Mouse (Mus musculus) embryo, embryonic 10 days (tissue): ENCODE measurements around the gene Gad2.

Experiments used
- DNase-seq: peaks from one replicate; pipeline ENCODE4 v3.0.0-alpha.2; 2015; ENCODE audit warnings: low spot score

The Gad2 gene

DNA sequence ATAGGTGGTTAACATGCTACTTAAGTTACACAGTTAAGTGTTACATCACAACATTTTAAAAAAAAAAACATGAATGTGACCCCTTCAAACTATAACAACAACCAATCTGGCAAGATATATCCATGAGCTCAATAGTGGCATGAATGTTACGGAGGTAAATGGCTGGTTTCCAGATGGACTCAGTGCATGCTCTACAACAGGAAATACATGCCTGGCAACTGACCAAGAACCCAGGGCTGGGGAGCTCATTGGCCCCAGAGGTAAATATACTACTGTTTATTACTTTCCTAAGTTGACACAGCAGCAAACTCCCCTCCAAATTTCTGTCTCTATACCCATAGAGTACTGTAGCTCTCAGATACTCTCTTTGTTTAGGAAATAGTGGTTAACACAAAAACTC, 26.4 kb downstream of the Gad2 start:
- DNase-seq = no peak

DNA sequence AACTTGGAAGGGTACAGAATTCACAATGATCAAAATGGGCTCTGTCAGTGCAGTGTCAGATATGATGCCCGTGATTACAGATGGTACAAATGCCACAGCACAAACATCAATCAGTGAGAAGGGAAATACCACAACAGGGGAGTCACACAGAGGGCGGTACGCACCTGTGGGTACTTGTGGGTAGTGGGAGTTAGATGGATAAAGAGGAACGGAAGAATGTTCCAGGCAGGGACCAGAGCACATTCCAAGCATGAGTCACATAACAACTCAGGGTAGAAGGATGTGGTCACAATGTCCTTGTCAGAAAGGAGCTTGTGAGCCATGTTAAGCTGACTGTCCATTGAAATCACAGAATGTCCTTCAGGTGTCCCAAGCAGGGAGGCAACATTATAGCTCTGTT, 29.8 kb downstream of the Gad2 start:
- no peak for DNase-seq

DNA sequence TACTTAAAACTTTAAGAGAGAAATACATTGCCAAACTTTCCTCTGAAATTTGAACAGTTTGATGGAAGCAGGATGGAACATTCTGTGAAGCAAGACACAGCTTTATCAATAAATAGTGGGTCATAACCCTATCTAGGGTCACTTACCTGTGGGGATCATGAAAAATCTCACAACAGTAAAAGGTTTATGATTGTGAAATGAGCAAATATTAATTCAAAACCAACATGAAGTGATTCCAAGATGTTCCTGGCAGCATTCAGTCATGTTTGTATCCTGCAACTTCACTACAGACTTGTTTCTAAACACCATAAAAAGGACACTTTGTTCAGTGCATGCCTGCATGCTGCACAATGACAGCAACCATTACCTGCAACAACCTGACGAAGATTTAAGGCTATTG, 41.7 kb downstream of the Gad2 start:
- no peak for DNase-seq

DNA sequence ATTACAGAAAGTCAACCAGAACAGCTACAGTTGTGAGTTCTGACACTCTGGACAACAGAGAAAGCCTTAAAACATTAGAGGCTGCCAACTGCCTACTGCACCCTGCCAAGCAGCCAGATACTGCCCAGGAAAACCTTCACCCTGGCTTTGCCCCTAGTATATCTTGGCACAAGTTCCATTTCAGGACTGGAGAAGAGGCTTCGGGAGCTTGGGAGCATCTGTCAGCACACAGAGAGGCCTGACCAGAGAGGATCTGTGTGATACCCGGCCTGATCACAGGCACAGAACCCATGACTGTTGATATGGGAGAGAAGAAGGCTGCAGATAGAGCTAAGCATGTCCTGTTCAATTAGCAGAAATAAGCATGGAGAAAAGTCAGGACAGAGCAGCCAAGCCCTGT, 48.4 kb downstream of the Gad2 start:
- no peak for DNase-seq

DNA sequence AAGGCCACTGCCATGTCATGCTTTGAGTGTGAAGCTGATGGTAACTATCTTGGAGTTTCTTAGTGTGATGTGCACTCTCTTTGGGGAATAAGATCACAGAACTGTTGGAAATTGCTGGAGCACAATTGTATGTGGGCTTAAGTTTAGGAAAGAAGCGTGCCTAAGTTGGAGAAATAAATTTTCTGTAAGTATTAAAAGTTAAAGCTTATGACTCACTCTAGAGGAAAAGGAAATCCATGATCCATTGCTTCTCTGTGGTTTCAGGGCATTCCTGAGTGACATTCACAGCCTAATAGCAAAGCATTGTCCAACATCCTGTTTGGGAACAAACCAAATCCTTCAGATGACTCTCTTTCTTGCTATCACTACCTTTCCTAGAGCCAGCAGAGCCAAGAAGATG, 49.3 kb downstream of the Gad2 start:
- DNase-seq = no peak

DNA sequence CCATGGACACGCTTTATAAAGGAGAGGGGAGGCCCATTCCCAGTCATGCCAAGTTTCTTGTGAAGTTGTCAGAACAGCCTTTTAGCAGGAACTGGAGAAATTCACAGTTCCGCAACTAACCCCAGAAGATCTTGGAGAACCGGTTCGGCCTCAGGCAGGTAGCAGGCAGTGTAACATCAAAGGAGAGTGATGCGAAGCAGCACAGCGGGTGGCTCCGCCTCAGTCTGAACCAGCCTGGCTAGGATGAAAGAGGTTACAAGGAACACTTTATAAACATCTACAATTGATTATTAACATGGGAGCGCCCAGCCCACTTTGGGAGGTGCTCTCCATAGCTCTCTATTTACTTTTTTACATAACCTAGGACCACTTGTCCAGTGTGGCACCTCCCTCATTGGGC, 55.1 kb downstream of the Gad2 start:
- DNase-seq = peak; percentile 7

DNA sequence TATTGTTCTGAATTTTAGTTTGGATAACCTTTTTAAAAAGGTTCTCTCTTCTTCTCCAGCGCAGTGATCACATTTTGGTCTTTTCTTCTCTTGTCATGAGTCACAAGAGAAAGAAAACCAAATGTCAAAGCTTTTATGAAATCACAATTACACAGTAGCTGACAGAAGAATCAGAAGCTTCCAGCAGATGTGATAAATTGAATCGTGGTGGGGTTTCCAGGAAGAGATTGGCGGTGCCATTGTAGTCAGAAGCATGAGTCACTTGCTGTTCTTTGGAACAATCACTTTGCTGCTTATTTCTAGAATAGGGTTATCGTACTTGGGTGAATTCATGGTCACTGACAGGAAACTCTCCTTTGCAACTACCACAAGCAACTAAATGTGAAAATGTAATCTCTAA, 57.9 kb downstream of the Gad2 start:
- no peak for DNase-seq

DNA sequence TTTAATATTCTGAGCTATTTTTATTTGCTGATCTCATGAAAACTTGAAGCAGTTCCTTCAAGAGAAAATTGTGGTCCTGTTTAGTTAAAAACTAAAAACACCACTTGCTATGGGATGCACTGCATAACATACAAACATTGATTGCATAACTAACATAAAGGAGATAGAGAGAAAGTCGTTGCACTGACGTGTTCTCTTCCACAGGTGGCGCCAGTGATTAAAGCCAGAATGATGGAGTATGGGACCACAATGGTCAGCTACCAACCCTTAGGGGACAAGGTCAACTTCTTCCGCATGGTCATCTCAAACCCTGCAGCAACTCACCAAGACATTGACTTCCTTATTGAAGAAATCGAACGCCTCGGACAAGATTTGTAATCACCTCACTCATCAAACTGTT, 68.0 kb downstream of the Gad2 start:
- DNase-seq = no peak

DNA sequence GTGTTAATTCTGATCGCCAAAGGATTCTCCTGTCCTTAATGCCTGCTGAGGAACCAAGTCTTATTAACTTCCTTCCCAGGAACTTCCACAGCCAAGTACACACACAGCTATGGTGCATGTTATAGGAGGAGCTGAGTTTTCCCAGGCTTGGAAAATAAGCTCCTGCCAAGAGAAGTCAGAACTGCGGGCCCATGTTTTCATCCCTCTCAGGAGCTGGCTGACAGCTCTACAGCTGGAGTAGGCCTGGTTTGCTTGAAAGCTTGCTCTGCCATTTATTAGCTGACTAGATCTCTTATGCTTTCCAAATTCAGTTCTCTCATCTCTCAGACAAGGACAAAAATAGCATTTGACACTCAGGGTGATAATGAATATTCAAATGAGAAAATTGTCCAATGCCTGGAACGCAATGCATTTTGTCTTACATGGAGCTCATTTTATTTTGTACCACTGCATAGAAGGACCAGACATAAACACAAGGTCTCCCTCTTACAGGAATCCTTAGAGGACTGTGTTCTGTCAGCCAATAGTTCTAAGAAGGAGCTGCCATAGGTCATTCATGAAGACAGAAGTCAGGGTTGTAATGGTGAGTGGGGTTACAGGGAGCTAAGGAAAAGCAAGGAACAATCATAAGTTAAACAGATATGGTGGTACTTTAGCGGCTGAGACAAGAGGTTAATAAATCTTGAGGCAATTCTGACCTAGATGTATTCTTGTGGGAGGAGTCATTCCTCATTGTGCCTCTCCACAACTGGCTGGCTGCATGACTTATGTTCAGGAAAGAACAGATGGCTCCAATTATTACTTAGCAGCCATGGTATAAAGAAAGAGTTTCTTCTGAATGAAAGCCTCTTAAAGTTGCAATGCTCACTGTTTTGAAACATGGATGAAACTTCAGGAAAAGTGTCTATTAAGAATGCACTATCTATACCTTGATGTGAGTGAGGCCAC, 83.0 kb downstream of the Gad2 start:
- peak; percentile 18 for DNase-seq

DNA sequence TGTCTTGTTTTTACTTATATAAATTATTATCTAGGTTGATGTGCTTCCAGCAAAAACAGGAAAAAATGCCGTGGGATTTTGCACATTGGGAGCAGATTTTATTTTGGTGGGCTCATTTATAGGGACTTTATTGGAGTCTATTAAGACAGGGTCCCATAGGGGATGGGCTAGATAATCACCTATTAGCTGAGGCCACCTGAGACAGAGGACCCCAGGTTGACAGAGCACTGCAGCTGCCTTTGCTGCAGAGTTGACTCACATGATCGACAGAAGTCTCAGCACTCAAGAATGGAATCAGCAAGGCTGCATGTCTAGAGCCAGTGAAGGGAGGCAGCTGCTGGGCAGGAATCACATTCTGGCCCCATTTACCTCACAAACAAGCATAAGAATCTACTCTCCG, 84.2 kb downstream of the Gad2 start:
- no peak for DNase-seq

DNA sequence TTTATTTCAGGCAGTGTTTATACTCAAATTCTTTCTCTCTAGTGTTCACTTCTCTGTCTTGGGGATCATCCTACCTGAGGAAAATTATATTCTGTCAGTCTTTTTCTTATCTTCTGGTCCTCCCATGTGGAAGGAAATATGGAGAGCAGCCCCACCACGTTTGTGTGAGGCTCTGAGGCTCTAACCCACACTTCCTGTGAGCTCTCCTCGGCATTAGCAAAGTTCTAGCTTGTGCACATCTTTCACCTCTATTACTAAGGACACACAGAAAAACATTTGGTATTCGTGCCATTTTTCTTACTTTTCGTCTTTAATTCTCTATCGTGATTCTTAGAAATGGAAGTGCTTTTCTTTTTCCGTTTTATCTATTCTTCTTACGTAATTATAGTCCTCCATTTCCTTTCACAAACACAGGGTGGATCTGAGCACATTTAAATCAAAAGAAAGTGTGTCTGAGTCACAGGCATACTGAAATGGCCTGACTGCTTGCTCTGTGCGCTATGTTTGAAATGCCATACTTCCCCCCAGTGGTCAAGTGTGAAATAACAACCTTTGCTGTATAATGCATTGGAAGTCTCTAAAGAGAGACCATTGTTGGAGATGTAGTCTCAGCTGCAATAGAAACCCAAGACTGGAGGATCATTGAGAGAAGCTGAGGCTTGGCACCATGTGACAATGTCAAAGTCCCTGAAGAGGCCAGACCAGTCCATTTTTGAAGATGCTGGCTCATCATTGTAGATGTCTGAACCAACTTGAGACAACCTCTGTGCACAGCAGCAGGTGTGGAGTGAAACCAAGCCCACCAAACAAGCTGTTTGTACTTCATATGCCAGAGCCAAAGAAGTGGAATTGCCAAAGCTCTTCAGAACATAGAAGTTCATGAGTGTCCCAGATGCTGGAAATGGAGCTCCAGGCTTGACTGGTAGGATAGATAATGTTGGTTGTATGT, 99.8 kb downstream of the Gad2 start:
- DNase-seq = peak; percentile 87

DNA sequence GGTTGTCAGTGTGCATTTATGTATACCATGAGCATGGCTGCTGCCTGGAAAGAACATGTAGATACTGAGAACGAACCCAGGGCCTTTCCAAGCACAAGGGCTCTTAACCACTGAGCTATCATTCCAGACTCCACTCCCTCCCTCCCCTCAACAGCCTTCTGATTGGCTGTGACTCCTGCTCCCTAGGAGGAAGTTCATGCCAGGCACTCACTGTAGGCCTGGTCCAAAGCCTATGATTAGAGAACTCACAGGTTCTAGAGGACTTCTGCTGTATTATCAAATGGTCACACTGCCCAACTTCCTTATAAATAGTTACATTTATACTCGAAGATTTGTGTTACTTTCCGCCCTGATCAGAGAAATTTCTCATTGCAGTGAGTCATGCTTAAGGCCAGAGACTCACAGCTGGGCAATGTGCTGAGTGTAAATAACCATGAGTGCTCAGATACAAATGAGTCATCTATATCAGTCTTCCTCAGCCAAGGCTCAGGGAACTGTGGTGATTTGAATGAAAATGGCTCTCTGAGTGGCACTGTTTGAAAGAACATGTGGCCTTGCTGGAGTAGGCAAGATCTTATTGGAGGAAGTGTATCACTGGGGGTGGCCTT, 102.0 kb downstream of the Gad2 start:
- no peak for DNase-seq

DNA sequence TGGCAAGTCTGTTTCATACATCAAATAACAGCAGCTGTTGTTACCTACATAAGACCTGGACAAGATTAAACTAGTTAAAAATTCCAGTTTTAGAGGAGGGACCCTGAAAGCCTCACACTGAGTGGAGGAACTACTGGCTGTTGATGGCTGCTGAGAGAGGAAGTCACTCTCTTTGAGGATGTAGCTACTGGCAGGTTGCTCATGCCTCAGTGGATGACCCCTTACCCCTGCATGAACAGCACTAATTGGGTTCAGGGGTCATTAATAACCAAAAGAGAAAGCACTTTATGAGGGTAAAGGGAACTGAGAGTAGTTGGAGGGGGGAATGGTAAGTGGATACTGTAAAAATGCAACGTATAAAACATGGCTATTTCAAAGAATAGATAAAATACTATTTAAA, 105.1 kb downstream of the Gad2 start:
- no peak for DNase-seq

DNA sequence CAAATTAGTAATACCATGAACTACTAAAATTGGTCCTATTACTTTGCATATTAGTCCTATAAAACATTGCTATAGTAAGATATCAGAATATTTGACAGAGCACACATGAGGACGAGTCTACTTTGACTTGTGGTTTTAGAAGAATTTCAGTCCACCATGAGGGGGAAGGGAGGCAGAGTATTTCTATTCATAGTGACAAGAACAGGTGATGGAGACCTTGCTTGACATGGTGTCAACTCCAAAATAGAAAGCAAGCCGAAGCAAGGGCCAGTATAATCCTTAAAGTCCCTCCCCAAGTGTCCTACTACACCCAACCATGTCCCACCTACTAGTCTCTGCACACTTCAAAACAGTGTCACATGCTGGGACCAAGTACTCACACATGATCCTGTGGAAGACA, 114.1 kb downstream of the Gad2 start:
- DNase-seq = no peak

DNA sequence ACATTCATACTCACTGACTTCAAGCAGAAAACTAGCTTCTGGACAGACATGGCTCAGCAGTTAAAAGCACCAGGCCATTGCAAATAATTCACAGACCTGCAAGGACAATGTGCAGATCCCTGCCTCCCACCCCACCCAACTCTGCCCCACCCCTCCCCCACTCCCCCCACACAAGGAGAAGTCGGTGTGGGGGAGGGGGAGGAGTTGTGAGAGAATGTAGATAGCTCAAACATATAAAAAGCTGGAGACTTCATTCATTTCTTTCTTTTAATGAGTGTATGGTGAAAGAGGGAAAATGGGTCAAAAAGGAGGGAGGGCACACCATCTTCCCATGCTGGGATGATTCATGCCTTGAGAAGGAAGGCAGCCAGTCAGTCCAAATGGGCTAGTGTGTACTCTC, 117.4 kb downstream of the Gad2 start:
- DNase-seq = peak; percentile 65

DNA sequence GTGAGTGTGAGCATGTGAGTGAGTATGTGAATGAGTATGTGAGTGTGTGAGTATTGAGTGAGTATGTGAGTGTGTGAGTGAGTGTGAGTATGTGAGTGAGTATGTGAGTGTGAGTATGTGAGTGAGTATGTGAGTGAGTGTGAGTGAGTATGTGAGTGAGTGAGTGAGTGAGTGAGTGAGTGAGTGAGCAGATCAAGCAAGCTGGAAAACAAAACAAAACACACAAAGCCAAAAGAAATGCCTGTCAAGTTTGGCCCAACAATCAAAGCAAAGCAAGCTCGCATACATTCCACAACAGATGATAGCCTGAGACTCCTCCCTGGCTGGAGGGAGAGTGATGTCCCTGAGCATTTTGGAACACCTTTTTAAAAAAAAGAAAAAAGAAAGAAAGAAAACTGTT, 118.4 kb downstream of the Gad2 start:
- DNase-seq = peak; percentile 5

DNA sequence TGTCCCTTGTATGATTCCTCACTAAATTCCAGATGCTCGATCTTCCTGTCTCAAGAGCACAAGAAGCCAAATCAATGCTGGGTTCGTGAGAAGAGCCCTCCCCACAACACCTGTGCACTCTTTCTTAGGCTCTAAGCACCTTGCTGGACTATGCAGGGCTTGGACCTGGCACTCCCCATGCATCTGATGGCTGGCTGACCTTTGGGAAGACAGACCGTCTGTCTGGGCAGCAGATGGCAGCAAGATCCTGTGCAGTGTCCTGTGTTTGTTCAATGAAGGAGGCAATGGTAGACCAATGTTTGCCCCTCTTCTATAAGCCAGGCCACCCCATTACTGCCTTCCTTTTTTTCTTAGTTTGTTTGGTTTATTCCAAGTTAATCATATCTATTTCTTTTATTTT, 119.2 kb downstream of the Gad2 start:
- no peak for DNase-seq
